In genomic region chr19:37340931-37341330, GRCm38 (mm10) we compare ENCODE assay signal across 21 mouse cellular contexts. TPM values are rescaled to one million over a fixed set of nuclear protein-coding genes. Genes with fewer than 3 reads are reported as not detected.
DNase-seq lines count a peak whose midpoint lies in the region; ATAC-seq and TF ChIP-seq lines count a peak whose summit lies in the region.
"Had no signal": no experiment of that assay in that cellular context is flagged by ENCODE, and none has a peak within 500 bp of the region (broad histone marks: within the 10 kb centered on the region; RNA-seq: fewer than 3 reads in every experiment).

No protein-coding gene starts in this region.

- no peak for DNase-seq in heart, postnatal 0 days (ENCODE audit: low spot score)
- DNase-seq in ES-E14 (ENCODE audit: low read depth, low spot score) = no peak
- no peak for DNase-seq in spleen, postnatal 14 days (ENCODE audit: low spot score in 2 of 2)
- no peak for DNase-seq in layer of hippocampus, adult 8-10 months (ENCODE audit: low spot score in 2 of 2)
- DNase-seq: adrenal gland, postnatal 14 days; B cell, adult 2 months; cerebellum, adult 11-12 months; cerebellum, adult 9-10 months; cerebellum, postnatal 36 days; gastrocnemius, postnatal 36 days; heart, postnatal 36 days; kidney, adult 8-10 months had no signal

- ATAC-seq in heart, postnatal 0 days (ENCODE audit: insufficient read depth, low read depth) = no peak; the same call in 1 of the 2 replicates
- no peak for ATAC-seq in heart, embryonic 12.5 days (ENCODE audit: insufficient number of reproducible peaks, low FRiP score)
- ATAC-seq in granulocyte monocyte progenitor cell, adult 5-6 weeks (replicated peaks; ENCODE audit: poor library complexity, severe bottlenecking) = peak; percentile 7; the same call in 1 of the 2 replicates
- ATAC-seq: CD4-positive, CD25-positive, alpha-beta regulatory T cell, adult 4 months; forebrain, embryonic 13.5 days; hindbrain, embryonic 16.5 days; inflammation-experienced regulatory T-cells, adult 6 months; intestine, postnatal 0 days had no signal

- H3K4me3 ChIP-seq in heart, postnatal 0 days (ENCODE audit: low read depth, low read length) = no peak overlapping the region
- no peak overlapping the region for H3K4me3 ChIP-seq in heart, embryonic 12.5 days
- no peak overlapping the region for H3K4me3 ChIP-seq in ES-E14 (ENCODE audit: insufficient read depth in 1 of 2, low read depth in 1 of 2, low read length in 2 of 2, poor library complexity in 1 of 2, severe bottlenecking in 1 of 2)
- H3K4me3 ChIP-seq: embryonic facial prominence, embryonic 10.5 days; forebrain, embryonic 13.5 days; hindbrain, embryonic 12.5 days had no signal

- in situ Hi-C loops in ES-E14 (cut with MboI; ENCODE audit: low sequenced_read_pairs in 2 of 2, unreplicated experiment in 2 of 2) = no loop called here

- peak overlapping the region; percentile 17; the same call in 1 of the 2 replicates for H3K27ac ChIP-seq in heart, postnatal 0 days (ENCODE audit: low read depth)
- no peak overlapping the region; the same call in 1 of the 2 replicates for H3K27ac ChIP-seq in heart, embryonic 12.5 days (ENCODE audit: poor library complexity, severe bottlenecking)
- no peak overlapping the region for H3K27ac ChIP-seq in ES-E14 (ENCODE audit: insufficient read depth, low read depth, low read length, poor library complexity, severe bottlenecking)
- H3K27ac ChIP-seq: embryonic facial prominence, embryonic 10.5 days; forebrain, embryonic 13.5 days; hindbrain, embryonic 12.5 days had no signal

- H3K9ac ChIP-seq in heart, postnatal 0 days (replicated peaks; ENCODE audit: low read depth, low read length) = no peak overlapping the region
- H3K9ac ChIP-seq in heart, embryonic 12.5 days = no peak overlapping the region
- H3K9ac ChIP-seq in ES-E14 (ENCODE audit: insufficient read depth, low read depth, low read length, poor library complexity, severe bottlenecking) = no peak overlapping the region
- H3K9ac ChIP-seq: forebrain, embryonic 13.5 days; hindbrain, embryonic 12.5 days had no signal

- peaks cover 19% of the 10 kb centered on the region for H3K4me1 ChIP-seq in heart, postnatal 0 days (ENCODE audit: control insufficient read depth, insufficient read depth)
- H3K4me1 ChIP-seq in heart, embryonic 12.5 days (replicated peaks) = peaks cover 18% of the 10 kb centered on the region
- peaks cover 7 to 10% of the 10 kb centered on the region in 2 experiments; a peak in 3 of 4 replicates for H3K4me1 ChIP-seq in ES-E14 (ENCODE audit: control insufficient read depth in 2 of 2, insufficient read depth in 2 of 2, low read length in 2 of 2, poor library complexity in 1 of 2)
- H3K4me1 ChIP-seq: embryonic facial prominence, embryonic 10.5 days; forebrain, embryonic 13.5 days; hindbrain, embryonic 12.5 days had no signal

- no peaks in the 10 kb centered on the region for H3K27me3 ChIP-seq in heart, postnatal 0 days (ENCODE audit: control insufficient read depth, insufficient read depth, low read length)
- H3K27me3 ChIP-seq in heart, embryonic 12.5 days (replicated peaks) = no peaks in the 10 kb centered on the region
- H3K27me3 ChIP-seq: forebrain, embryonic 13.5 days; hindbrain, embryonic 12.5 days had no signal

- no peak for TF ChIP-seq CTCF in heart, postnatal 0 days (IDR thresholded peaks at IDR 0.05; ENCODE audit: low read depth)

- TF ChIP-seq EP300 in heart, postnatal 0 days (IDR thresholded peaks at IDR 0.05; ENCODE audit: low read depth) = no peak

- H3K4me2 ChIP-seq in heart, postnatal 0 days (ENCODE audit: low read depth, low read length) = no peak overlapping the region
- H3K4me2 ChIP-seq in heart, embryonic 12.5 days = no peak overlapping the region
- H3K4me2 ChIP-seq: forebrain, embryonic 13.5 days; hindbrain, embryonic 12.5 days had no signal

- H3K9me3 ChIP-seq in heart, postnatal 0 days (replicated peaks; ENCODE audit: control insufficient read depth, low read length) = no peaks in the 10 kb centered on the region
- no peaks in the 10 kb centered on the region for H3K9me3 ChIP-seq in heart, embryonic 12.5 days (replicated peaks)
- no peaks in the 10 kb centered on the region for H3K9me3 ChIP-seq in ES-E14 (ENCODE audit: control insufficient read depth, insufficient read depth, low read depth, low read length)
- H3K9me3 ChIP-seq: embryonic facial prominence, embryonic 10.5 days; forebrain, embryonic 13.5 days; hindbrain, embryonic 12.5 days had no signal

- 57% methylated on average over 5 of the region's 5 CpGs for WGBS in heart, postnatal 0 days
- WGBS in heart, embryonic 12.5 days = 57% methylated on average over 5 of the region's 5 CpGs

- H3K36me3 ChIP-seq in heart, postnatal 0 days (replicated peaks; ENCODE audit: control insufficient read depth, insufficient read depth, low read length) = no peaks in the 10 kb centered on the region
- H3K36me3 ChIP-seq in heart, embryonic 12.5 days = no peaks in the 10 kb centered on the region
- H3K36me3 ChIP-seq in ES-E14 (ENCODE audit: control insufficient read depth, insufficient read depth, low read length, poor library complexity, severe bottlenecking) = no peaks in the 10 kb centered on the region
- H3K36me3 ChIP-seq: embryonic facial prominence, embryonic 10.5 days; hindbrain, embryonic 12.5 days had no signal

TF ChIP-seq in ES-E14, 5 proteins besides CTCF, POLR2A, EP300 and RAD21:
- TF ChIP-seq HCFC1 (IDR thresholded peaks at IDR 0.05; ENCODE audit: borderline replicate concordance, insufficient read depth, low read length) (no peak), ZNF384 (IDR thresholded peaks at IDR 0.05; ENCODE audit: low read depth, low read length) (no peak), MAFK (IDR thresholded peaks at IDR 0.05; ENCODE audit: insufficient read depth, low read depth, low read length) (no peak), CHD2 (IDR thresholded peaks at IDR 0.05; ENCODE audit: low read depth, low read length) (peak; percentile 25; the same call in 1 of the 2 replicates), ZC3H11A (IDR thresholded peaks at IDR 0.05; ENCODE audit: borderline replicate concordance, low read depth, low read length) (0 out of 2 replicates have a peak, but pooled peaks have one; percentile 2)

RNA-seq across cellular contexts. Expression of gene Ide, which starts 3.3 kb away (rescaled TPM):
- total RNA-seq in heart, postnatal 0 days (2014; rRNA removed; ENCODE audit: low replicate concordance) = 57.5 and 60.8 TPM in 2 replicates
- polyA plus RNA-seq in heart, postnatal 0 days (2015; fragmentation: Nextera tagmentation; extraction: Ambion mirVana) = 68.0 and 72.6 TPM in 2 replicates
- polyA plus RNA-seq in heart, embryonic 12.5 days (2016; fragmentation: Nextera tagmentation; extraction: Ambion mirVana) = 62.0 and 62.7 TPM in 2 replicates
- total RNA-seq in ES-E14 (2012; rRNA removed) = 44.8 and 47.3 TPM in 2 replicates
- total RNA-seq in granulocyte monocyte progenitor cell, adult 5-6 weeks (2014; fragmentation: Nextera tagmentation) = 108 and 131 TPM in 2 replicates
- total RNA-seq in granulocyte monocyte progenitor cell, adult 5-6 weeks (2017) = 95.3 and 125 TPM in 2 replicates
- 10 to 100 TPM; 35.8 to 69.8 (median 40.3) TPM for total RNA-seq in layer of hippocampus, adult 8-10 months (2022)

RNA-seq across cellular contexts. Expression of gene Kif11, which starts 35.3 kb away (rescaled TPM):
- total RNA-seq in heart, postnatal 0 days (2014; rRNA removed; ENCODE audit: low replicate concordance) = 31.4 and 41.5 TPM in 2 replicates
- polyA plus RNA-seq in heart, postnatal 0 days (2015; fragmentation: Nextera tagmentation; extraction: Ambion mirVana) = 10.4 and 10.8 TPM in 2 replicates
- polyA plus RNA-seq in heart, embryonic 12.5 days (2016; fragmentation: Nextera tagmentation; extraction: Ambion mirVana) = 53.6 and 57.7 TPM in 2 replicates
- total RNA-seq in ES-E14 (2012; rRNA removed) = 49.9 and 59.4 TPM in 2 replicates
- total RNA-seq in granulocyte monocyte progenitor cell, adult 5-6 weeks (2014; fragmentation: Nextera tagmentation) = 35.6 and 53.8 TPM in 2 replicates
- total RNA-seq in granulocyte monocyte progenitor cell, adult 5-6 weeks (2017) = 155 and 184 TPM in 2 replicates
- total RNA-seq in layer of hippocampus, adult 8-10 months (2022) = 1 to 10 TPM in 1 of 4 experiments, under 1 TPM in 3; 0.43 to 1.0 (median 0.75) TPM

Comparison
In these comparisons a context has a peak if more than half of its experiments do, and no peak if none do; other contexts are left out.
1. RNA of gene Kif11, which starts 35.3 kb away (total RNA-seq): 35.6 to 184 TPM in granulocyte monocyte progenitor cell, adult 5-6 weeks, 49.9 to 59.4 TPM in ES-E14 and 31.4 to 41.5 TPM in heart, postnatal 0 days; 0.43 to 1.0 TPM in layer of hippocampus, adult 8-10 months; every median in the first group is over 10 times any median in the second.